Mouse (Mus musculus) brown adipose tissue, adult 24 weeks (tissue): Measurements from ENCODE around the gene Ppil3. TPM values are rescaled to one million over a fixed set of nuclear protein-coding genes. Genes with fewer than 3 reads are reported as not detected.

ENCODE experiments used
- H3K27ac ChIP-seq: fragments of 200-500 bp; replicated peaks from 2 replicates; pipeline ENCODE4 v1.5.1; 2012; ENCODE audit warnings: low read depth, mild to moderate bottlenecking, low read length
- H3K4me1 ChIP-seq: fragments of 200-500 bp; 2 replicates; pipeline ENCODE4 v1.6.1; 2012; ENCODE audit warnings: low read length, mixed read lengths; ENCODE audit not compliant: control insufficient read depth, insufficient read depth, insufficient read length
- H3K4me3 ChIP-seq: fragments of 200-500 bp; 2 replicates; pipeline ENCODE4 v1.5.1; 2012; ENCODE audit warnings: low read depth, mild to moderate bottlenecking, low read length, moderate library complexity; ENCODE audit not compliant: insufficient read depth
- polyA plus RNA-seq: library from polyadenylated mRNA; stranded (reverse); fragments of >200 nt; gene quantifications from 2 replicates; pipeline ENCODE4 v1.2.4, GENCODE M21; 2012; ENCODE audit not compliant: missing spikeins, insufficient read depth, insufficient read length

Gene Ppil3
- polyA plus RNA-seq, 1 experiment, result 28.6 TPM

DNA sequence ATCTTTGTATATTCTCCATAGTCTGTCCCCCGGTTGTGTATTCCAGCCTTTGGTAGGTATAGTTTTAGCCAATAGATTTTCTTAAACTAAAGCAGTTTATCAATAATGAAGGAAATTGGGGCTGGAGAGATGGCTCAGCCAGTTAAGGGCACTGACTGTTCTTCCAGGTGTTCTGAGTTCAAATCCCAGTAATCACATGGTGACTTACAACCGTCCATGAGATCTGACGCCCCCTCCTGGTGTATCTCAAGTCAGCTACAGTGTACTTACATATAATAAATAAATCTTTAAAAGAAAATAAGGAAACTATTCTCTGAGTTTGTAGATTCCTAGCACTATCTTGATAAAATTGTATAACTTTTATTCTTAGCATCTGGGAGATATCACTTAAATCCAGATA is 49.9 kb downstream of the Ppil3 start:
- Histone ChIP-seq H3K4me3 (no peak overlapping the region), H3K27ac (no peak overlapping the region), H3K4me1 (peaks cover 3% of the 10 kb centered on the region; the same call in 1 of the 2 replicates)

DNA sequence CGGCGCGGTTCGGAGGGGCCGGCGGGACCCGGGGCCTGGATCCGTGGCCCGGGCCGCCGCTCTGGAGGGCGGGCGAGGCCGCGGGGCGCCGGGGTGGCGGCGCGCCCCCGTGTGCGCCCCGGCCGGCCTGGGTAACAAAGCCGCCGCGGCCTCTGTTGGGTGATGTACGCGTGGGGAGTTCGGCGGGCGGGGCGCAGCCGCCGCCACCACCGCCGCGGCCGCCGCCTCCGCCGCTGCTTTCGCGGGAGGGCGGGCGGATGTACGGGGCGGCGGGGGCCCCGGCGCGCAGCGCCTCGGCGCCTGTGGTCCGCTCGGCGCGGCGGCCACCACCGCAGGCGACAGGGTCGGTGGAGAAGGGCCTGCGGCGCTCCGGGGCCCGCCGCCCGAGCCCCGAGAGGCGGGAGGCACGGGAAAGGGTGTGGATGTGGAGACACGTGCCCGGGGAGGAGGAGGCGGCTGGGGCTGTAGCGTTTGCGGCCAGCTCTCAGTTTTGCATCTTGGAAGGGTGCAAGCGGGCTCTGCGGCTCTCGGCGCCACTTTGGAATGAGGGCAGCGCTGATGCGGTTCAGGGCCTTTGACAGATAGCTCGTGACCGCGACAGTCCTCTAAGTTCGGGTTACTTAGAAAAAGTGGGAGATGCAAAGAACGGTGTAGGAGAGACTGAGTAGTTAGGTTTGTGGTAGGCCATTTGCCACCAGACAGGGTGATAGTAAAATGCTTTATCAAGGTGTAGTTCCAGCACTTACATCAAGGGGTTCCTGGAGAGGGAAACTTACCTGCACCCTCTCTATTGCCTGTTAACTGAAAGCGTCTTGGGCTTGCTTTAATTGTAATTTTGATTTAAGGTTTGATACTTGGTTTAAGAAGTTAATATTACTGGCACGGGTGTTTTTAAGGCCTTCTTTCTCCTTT is 51.7 kb downstream of the Ppil3 start:
- H3K27ac ChIP-seq, result peak overlapping the region; percentile 73
- H3K4me3 ChIP-seq, result peak overlapping the region; percentile 97
- peaks cover 3% of the 10 kb centered on the region; the same call in 1 of the 2 replicates for H3K4me1 ChIP-seq

DNA sequence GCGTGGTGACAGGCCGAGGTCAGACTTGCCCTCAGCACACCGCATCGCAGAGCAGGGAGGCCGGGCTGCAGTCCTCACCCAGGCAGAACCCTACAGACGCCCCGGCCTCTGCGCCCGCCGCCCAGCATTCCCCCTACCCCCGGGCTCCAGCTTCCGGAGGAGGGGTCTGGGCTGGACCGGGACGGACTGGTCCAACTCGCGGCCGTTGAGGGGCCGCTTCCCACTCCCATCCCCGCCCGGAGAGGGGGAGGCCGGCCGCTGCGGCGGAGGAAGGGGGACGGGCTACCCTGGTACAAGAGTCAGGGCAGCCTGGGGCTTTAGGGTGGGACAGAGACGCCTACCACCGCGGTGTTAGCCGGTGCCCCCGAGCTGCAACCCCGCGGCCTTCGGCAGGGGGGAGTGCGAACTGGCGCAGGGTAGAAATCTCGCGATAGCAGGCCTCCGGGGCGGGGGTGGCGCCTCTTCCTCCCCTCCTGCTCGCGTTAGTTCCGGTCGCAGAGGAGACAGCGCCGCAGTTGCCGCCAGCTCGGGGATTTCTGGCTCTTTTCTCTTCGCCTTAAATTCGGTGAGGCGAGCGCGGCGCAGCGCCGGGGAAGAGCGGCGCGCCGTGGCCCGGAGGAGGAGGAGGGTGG is 52.5 kb downstream of the Ppil3 start, which contains the start of gene Bzw1:
Gene Bzw1 (plus strand): TSS at position 247 of the 632 bp plus-strand sequence.
- peak within 1 kb of the TSS; percentile 97 for H3K27ac ChIP-seq
- H3K4me1 ChIP-seq, result peaks cover 3% of the 10 kb centered on the region; the same call in 1 of the 2 replicates
- H3K4me3 ChIP-seq, result peak within 1 kb of the TSS; percentile 97

DNA sequence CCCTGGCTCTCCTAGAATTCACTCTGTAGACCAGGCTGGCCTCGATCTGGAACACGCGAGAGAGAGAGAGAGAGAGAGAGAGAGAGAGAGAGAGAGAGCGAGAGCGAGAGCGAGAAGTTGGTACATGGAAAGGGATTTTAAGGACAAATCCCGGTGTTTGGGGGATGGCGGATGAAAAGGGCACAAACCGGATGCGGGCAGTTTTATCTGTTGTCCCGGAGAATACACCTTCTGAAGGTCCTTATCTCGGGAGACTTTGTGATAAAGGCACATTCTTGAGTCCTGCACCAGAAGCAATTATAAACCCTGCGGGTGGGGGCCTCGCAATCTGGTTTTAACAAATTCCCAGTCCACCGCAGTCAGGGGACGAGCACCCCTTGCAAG is 53.0 kb downstream of the Ppil3 start:
- peak overlapping the region; percentile 97 for H3K27ac ChIP-seq
- peaks cover 3% of the 10 kb centered on the region; the same call in 1 of the 2 replicates for H3K4me1 ChIP-seq

DNA sequence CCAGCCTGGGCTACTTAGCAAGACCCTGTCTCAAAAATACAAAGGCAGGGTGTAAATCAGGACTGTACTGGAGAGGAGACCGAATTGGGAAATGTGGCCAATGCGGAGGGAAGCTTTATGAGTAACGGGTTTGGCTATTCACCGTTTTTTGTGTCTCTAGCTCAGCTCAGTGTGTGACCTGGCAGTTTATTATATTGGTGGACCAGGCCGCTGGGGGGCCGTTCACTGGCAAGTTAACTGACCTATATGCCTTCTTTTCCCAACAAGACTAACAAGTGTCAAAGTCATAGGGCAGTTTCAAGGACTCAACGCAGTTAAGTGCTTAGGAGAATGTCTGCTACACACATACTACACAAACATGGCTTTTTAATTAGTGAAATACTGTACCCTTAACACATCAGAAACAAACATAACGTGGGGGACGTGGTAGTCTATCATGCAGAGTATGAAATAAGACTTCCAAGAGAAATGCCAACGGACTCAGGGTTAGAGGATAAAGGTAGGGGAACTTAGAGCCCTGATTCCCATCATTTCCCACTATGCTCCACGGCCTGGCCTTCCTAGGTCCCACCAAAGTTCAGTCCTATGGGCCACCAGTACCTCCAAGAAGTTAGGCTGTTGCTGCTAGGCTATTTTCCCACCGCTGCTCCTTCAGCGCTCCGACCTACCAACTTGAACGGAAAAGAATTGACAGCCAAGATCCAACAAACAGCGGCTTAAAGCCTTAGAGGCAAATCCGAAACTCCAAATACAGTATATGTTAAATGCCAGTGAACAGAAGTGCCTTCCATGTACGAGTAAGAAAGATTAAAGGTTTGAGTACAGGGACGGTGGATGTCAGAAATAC is 53.6 kb downstream of the Ppil3 start:
- H3K4me3 ChIP-seq, result peak overlapping the region; percentile 97
- H3K27ac ChIP-seq, result peak overlapping the region; percentile 97
- H3K4me1 ChIP-seq, result peaks cover 3% of the 10 kb centered on the region; the same call in 1 of the 2 replicates

More for the DNA sequence above, 53.0 kb downstream of the Ppil3 start:
- peak overlapping the region; percentile 97 for H3K4me3 ChIP-seq

DNA sequence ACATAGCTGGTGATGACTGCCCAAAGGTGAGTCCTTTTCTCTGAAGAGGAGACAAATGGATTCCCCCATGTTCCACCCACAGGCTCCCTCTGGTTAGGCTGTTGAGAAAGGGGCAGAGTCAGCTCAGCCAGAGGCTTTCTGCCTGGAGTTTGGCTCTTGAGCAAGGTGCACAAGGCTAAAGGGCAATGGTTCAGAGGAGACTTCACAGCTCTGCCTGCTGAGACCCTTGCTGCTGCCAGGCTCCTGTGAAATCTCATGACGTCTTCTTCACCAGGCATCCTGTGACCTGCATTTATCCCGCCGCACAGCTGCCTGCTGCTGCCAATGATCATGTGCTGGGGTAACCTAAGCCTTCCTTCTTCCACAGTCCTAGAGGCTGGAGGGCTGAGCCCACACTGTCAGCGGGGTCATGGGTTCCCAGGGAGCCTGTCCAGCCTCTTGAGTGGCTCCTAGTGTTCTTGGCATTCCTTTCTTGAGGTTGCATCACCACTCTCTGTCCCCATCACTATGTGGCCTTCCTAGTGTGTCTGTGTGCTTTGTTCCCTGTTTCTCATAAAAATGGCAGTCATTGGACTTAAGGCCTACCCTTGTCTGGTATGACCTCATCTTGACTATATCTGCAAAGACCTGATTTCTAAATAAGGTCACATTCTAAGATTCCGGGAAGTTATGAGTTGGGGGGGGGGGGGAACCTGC is 62.6 kb downstream of the Ppil3 start:
- Histone ChIP-seq H3K4me1 (no peaks in the 10 kb centered on the region), H3K27ac (peak overlapping the region; percentile 91), H3K4me3 (no peak overlapping the region)

Other genes starting within 250 kb of the Ppil3 start
- not detected in 2 replicates for gene Aox4, start 235.1 kb downstream of the Ppil3 start, polyA plus RNA-seq
- not detected in 2 replicates for gene Aox2, start 167.2 kb downstream of the Ppil3 start, polyA plus RNA-seq
- gene Bzw1, start 52.6 kb downstream of the Ppil3 start, polyA plus RNA-seq, result 91.7 and 147 TPM in 2 replicates
- 51.3 and 74.0 TPM in 2 replicates for gene Clk1, start 21.4 kb downstream of the Ppil3 start, polyA plus RNA-seq
- 15.8 and 24.4 TPM in 2 replicates for gene Nif3l1, start 335 bp downstream of the Ppil3 start, polyA plus RNA-seq
- 13.6 and 18.1 TPM in 2 replicates for gene Orc2, start 59.6 kb upstream of the Ppil3 start, polyA plus RNA-seq
- gene Fam126b, start 140.8 kb upstream of the Ppil3 start, polyA plus RNA-seq, result 25.8 and 36.1 TPM in 2 replicates
- 1,018 and 1,120 TPM in 2 replicates for gene Ndufb3, start 140.9 kb upstream of the Ppil3 start, polyA plus RNA-seq